Mouse (Mus musculus): ENCODE results near the gene Aaas. TPM values are rescaled to one million over a fixed set of nuclear protein-coding genes. Genes with fewer than 3 reads are reported as not detected.

Gene Aaas
- polyA plus RNA-seq, 1 experiment = 43.5 TPM

DNA sequence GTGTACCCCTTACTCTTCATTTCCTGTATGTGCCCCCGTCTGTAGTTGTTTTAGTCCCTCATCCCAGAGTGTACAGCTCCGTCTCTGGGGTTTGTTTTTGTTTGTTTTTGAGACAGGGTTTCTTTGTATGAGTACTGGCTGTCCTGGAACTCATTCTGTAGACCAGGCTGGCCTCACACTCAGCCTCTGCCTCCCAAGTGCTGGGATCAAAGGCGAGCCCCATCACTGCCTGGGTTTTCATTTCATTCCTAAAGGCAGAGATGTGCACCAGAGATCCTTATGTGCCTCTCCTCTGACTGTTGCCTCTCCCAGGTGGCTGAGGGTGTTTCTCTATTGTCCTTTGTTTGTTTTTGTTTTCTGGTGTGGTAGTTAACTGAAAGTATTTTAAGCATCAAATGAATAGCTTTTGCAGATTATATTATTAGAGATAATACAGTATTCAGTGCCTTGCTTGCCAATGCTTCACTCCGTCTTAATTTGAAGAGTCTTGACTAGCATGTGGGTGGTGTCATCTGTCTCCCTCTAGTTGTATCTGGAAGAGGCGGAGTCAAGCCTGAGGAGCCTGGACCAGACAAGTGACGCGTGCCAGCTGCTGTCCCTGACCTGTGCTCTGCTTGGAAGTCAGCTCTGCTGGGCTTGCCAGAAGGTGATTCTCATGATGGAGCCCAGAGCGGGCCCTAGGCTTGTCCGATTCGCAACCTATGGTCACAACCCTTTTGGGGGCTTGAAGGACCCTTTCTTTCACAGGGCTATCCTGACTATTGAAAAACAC, 40.3 kb downstream of the Aaas start:
- Histone ChIP-seq H3K27ac (ENCODE audit: control insufficient read depth, insufficient read depth, low read depth, low read length) (no peak overlapping the region), H3K36me3 (ENCODE audit: control insufficient read depth, insufficient read depth, low read length) (peaks cover 6% of the 10 kb centered on the region)

DNA sequence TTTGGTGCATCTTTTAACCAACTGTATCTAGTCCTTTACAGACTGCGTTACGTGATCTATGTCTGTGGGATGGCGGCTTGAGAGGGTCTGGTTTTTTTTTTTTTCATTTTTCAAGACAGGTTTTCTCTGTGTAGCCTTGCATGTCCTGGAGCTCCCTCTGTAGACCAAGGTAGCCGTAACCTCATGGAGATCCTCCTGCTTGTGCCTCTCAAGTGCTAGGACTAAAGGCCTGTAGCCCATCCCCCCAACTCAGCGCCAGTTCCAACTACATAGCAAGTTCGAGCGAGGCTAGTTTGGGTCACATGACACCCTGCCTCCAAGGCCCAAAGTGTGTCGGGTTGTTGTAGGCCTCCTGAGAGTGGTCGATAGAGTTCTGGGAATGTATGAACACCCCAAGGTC, 41.9 kb downstream of the Aaas start:
- no peaks in the 10 kb centered on the region for H3K4me1 ChIP-seq (ENCODE audit: control insufficient read depth, insufficient read depth, low read length)
- no peak overlapping the region for H3K27ac ChIP-seq (ENCODE audit: control insufficient read depth, insufficient read depth, low read depth, low read length)
- TF ChIP-seq POLR2A (IDR thresholded peaks at IDR 0.05; ENCODE audit: control insufficient read depth, low read depth, low read length) (no peak), CTCF (IDR thresholded peaks at IDR 0.05; ENCODE audit: control insufficient read depth, insufficient read depth, insufficient replicate concordance, low read depth, low read length) (no peak)
- H3K27me3 ChIP-seq (ENCODE audit: control insufficient read depth, insufficient read depth, low read length) = no peaks in the 10 kb centered on the region
- H3K36me3 ChIP-seq (ENCODE audit: control insufficient read depth, insufficient read depth, low read length) = peaks cover 9% of the 10 kb centered on the region
- no peak overlapping the region for H3K4me3 ChIP-seq (ENCODE audit: control insufficient read depth, low read depth, low read length)

More for the DNA sequence above, 40.3 kb downstream of the Aaas start:
- Histone ChIP-seq H3K27me3 (ENCODE audit: control insufficient read depth, insufficient read depth, low read length) (no peaks in the 10 kb centered on the region), H3K4me3 (ENCODE audit: control insufficient read depth, low read depth, low read length) (no peak overlapping the region), H3K4me1 (ENCODE audit: control insufficient read depth, insufficient read depth, low read length) (no peaks in the 10 kb centered on the region)
- TF ChIP-seq POLR2A (IDR thresholded peaks at IDR 0.05; ENCODE audit: control insufficient read depth, low read depth, low read length) = no peak
- TF ChIP-seq CTCF (IDR thresholded peaks at IDR 0.05; ENCODE audit: control insufficient read depth, insufficient read depth, insufficient replicate concordance, low read depth, low read length) = no peak

DNA sequence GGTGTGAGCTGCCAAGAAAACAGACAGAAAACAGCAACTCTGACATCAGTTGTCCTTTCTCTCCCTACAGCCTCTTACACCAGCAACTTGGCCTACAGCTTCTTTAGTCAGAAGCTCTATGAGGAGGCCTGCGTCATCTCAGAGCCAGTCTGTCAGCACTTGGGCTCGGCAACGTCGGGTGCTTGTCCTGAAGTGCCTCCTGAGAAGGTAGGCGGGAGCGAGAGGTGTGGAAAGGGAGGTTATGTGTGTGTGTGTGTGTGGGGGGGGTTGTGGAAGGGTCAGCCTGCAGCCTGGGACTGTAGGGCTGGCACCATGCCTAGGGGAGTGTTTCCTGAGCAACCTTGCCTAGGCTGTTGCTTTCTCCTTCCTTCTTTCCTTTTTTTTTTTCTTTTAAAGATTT, 48.0 kb downstream of the Aaas start:
- no peak for TF ChIP-seq CTCF (IDR thresholded peaks at IDR 0.05; ENCODE audit: control insufficient read depth, insufficient read depth, insufficient replicate concordance, low read depth, low read length)
- no peak for TF ChIP-seq POLR2A (IDR thresholded peaks at IDR 0.05; ENCODE audit: control insufficient read depth, low read depth, low read length)
- H3K4me1 ChIP-seq (ENCODE audit: control insufficient read depth, insufficient read depth, low read length) = no peaks in the 10 kb centered on the region
- no peaks in the 10 kb centered on the region for H3K27me3 ChIP-seq (ENCODE audit: control insufficient read depth, insufficient read depth, low read length)
- H3K4me3 ChIP-seq (ENCODE audit: control insufficient read depth, low read depth, low read length) = no peak overlapping the region
- H3K27ac ChIP-seq (ENCODE audit: control insufficient read depth, insufficient read depth, low read depth, low read length) = no peak overlapping the region
- peaks cover 12% of the 10 kb centered on the region for H3K36me3 ChIP-seq (ENCODE audit: control insufficient read depth, insufficient read depth, low read length)

DNA sequence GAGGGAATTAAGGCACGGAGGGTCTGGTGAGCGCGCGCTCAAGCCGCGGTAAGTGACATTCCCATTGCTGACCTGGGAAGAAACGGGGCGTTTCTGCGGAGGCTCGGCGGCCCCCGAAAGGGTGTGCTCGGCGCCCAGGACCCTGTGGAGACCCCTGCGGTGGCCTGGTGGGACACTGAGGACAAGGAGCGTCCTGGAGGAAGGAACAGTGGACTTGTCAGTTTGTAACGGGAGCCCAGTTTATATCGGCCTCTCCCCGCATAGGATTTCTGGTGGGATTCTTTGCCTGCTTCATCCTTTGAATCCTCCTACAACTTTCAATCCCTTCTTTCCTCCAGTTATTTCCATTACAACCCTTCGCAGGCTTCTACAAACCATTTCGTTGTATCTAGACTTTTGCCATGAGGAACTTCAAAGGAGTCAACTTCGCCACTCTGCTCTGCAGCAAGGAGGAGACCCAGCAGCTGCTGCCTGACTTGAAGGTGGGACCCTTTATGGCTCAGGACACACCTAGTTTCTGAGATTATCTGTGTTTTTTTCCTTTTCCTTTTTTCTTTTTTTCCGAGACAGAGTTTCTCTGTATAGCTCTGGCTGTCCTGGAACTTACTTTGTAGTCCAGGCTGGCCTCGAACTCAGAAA, 54.1 kb downstream of the Aaas start:
- peak overlapping the region; percentile 70 for H3K27ac ChIP-seq (ENCODE audit: control insufficient read depth, insufficient read depth, low read depth, low read length)
- peaks cover 2% of the 10 kb centered on the region; the same call in 1 of the 2 replicates for H3K36me3 ChIP-seq (ENCODE audit: control insufficient read depth, insufficient read depth, low read length)
- peak overlapping the region; percentile 87 for H3K4me3 ChIP-seq (ENCODE audit: control insufficient read depth, low read depth, low read length)
- H3K4me1 ChIP-seq (ENCODE audit: control insufficient read depth, insufficient read depth, low read length) = no peaks in the 10 kb centered on the region
- TF ChIP-seq CTCF (IDR thresholded peaks at IDR 0.05; ENCODE audit: control insufficient read depth, insufficient read depth, insufficient replicate concordance, low read depth, low read length) (no peak), POLR2A (IDR thresholded peaks at IDR 0.05; ENCODE audit: control insufficient read depth, low read depth, low read length) (no peak)
- no peaks in the 10 kb centered on the region for H3K27me3 ChIP-seq (ENCODE audit: control insufficient read depth, insufficient read depth, low read length)

DNA sequence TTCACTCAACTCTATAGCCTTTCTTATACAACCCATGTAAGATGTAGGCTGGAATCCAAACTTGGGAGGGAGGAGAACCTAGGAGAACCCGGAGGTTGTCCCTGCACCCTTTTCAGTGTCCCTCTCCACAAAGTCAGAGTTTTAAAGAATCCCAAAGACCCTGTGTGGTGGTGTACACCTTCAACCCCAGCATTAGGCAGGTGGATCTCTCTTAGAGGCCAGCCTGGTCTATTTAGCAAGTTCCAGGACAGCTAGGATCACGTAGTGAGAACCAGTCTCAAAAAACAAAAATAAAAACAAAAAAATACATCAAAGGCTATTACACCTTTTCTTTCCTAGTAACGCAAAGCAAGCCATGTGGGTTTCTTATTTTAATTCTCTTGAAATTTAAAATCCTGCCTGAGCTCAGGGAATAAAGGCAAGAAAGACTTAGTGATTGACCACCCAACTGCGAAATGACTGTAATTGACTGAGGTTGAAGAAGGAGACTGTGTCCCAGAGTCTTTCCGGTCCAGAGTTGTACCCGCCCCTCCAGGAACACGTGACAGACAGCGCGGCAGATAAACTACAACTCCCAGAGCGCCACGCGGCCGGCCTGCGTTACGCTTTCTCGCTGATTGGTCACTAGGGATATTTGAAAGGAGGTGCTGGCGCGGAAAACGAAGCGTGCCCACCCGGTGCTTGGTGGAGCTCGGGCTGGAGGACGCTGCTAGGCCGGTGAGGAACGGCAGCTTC, 54.8 kb downstream of the Aaas start, which contains the start of gene Espl1:
TSS of gene Espl1 (plus strand) at position 634 of the 735 bp plus-strand sequence.
- TF ChIP-seq CTCF (IDR thresholded peaks at IDR 0.05; ENCODE audit: control insufficient read depth, insufficient read depth, insufficient replicate concordance, low read depth, low read length) (no peak), POLR2A (IDR thresholded peaks at IDR 0.05; ENCODE audit: control insufficient read depth, low read depth, low read length) (peak; percentile 80)
- Histone ChIP-seq H3K27ac (ENCODE audit: control insufficient read depth, insufficient read depth, low read depth, low read length) (peak within 1 kb of the TSS; percentile 70), H3K36me3 (ENCODE audit: control insufficient read depth, insufficient read depth, low read length) (peaks cover 2% of the 10 kb centered on the region; the same call in 1 of the 2 replicates)

More for the DNA sequence above, 54.8 kb downstream of the Aaas start, which contains the start of gene Espl1:
- Histone ChIP-seq H3K4me3 (ENCODE audit: control insufficient read depth, low read depth, low read length) (peak within 1 kb of the TSS; percentile 87), H3K4me1 (ENCODE audit: control insufficient read depth, insufficient read depth, low read length) (no peaks in the 10 kb centered on the region), H3K27me3 (ENCODE audit: control insufficient read depth, insufficient read depth, low read length) (no peaks in the 10 kb centered on the region)

Other genes starting within 250 kb of the Aaas start
- 42.1 and 46.6 TPM in 2 replicates for gene Spryd3, start 214.5 kb downstream of the Aaas start, polyA plus RNA-seq (2012; rRNA removed)
- gene Igfbp6, start 206.4 kb downstream of the Aaas start, polyA plus RNA-seq (2012; rRNA removed) = 25.5 and 27.3 TPM in 2 replicates
- gene Soat2, start 200.2 kb downstream of the Aaas start, polyA plus RNA-seq (2012; rRNA removed) = 0.12 and 0.14 TPM in 2 replicates
- 9.9 and 11.3 TPM in 2 replicates for gene Zfp740, start 147.5 kb downstream of the Aaas start, polyA plus RNA-seq (2012; rRNA removed)
- gene Csad, start 146.0 kb downstream of the Aaas start, polyA plus RNA-seq (2012; rRNA removed) = 23.1 and 27.3 TPM in 2 replicates
- 0.17 and 0.23 TPM in 2 replicates for gene Itgb7, start 118.8 kb downstream of the Aaas start, polyA plus RNA-seq (2012; rRNA removed)
- 2.6 and 3.9 TPM in 2 replicates for gene Rarg, start 93.3 kb downstream of the Aaas start, polyA plus RNA-seq (2012; rRNA removed)
- gene Gm9918, start 80.2 kb downstream of the Aaas start, polyA plus RNA-seq (2012; rRNA removed) = 0.08 and 0.10 TPM in 2 replicates
- gene Mfsd5, start 71.3 kb downstream of the Aaas start, polyA plus RNA-seq (2012; rRNA removed) = 12.1 and 14.3 TPM in 2 replicates
- 41.4 and 45.3 TPM in 2 replicates for gene Espl1, start 54.5 kb downstream of the Aaas start, polyA plus RNA-seq (2012; rRNA removed)
- gene Pfdn5, start 24.7 kb downstream of the Aaas start, polyA plus RNA-seq (2012; rRNA removed) = 296 and 331 TPM in 2 replicates
- 30.3 and 34.3 TPM in 2 replicates for gene Myg1, start 19.1 kb downstream of the Aaas start, polyA plus RNA-seq (2012; rRNA removed)
- 0.06 TPM in 1 of 2 replicates, not detected in the other for gene Sp7, start 16.4 kb upstream of the Aaas start, polyA plus RNA-seq (2012; rRNA removed)
- gene Sp1, start 55.4 kb upstream of the Aaas start, polyA plus RNA-seq (2012; rRNA removed) = 17.0 and 18.5 TPM in 2 replicates
- 131 and 168 TPM in 2 replicates for gene Amhr2, start 94.6 kb upstream of the Aaas start, polyA plus RNA-seq (2012; rRNA removed)
- 18.5 and 19.7 TPM in 2 replicates for gene Prr13, start 108.3 kb upstream of the Aaas start, polyA plus RNA-seq (2012; rRNA removed)
- gene Pcbp2, start 119.8 kb upstream of the Aaas start, polyA plus RNA-seq (2012; rRNA removed) = 1,040 and 1,129 TPM in 2 replicates
- not detected in 2 replicates for gene Gm10337, start 153.0 kb upstream of the Aaas start, polyA plus RNA-seq (2012; rRNA removed)
- gene Map3k12, start 166.3 kb upstream of the Aaas start, polyA plus RNA-seq (2012; rRNA removed) = 7.0 and 7.8 TPM in 2 replicates
- gene Tarbp2, start 167.4 kb upstream of the Aaas start, polyA plus RNA-seq (2012; rRNA removed) = 335 and 372 TPM in 2 replicates
- 0.67 and 0.77 TPM in 2 replicates for gene Npff, start 174.2 kb upstream of the Aaas start, polyA plus RNA-seq (2012; rRNA removed)

Data from testis, adult 2 months (tissue).